Mouse (Mus musculus): ENCODE measurements around the gene Eral1.
"Not testable (repeated sequence)": the region's sequence is repeated elsewhere in the genome, so short reads cannot be mapped to it uniquely, and the experiment has no call there.

Gene Eral1

GRCm38 (mm10) chr11:78087756-78088281 lies 7.6 kb upstream of the Eral1 start:
- DNase-seq (ENCODE audit: low spot score in 2 of 2) = no peak

GRCm38 (mm10) chr11:78086925-78087479 lies 6.8 kb upstream of the Eral1 start:
- no peak for DNase-seq (ENCODE audit: low spot score in 2 of 2)

- DNase-seq (ENCODE audit: low spot score in 2 of 2) = no peak
Measured at GRCm38 (mm10) chr11:78083595-78083994, 3.4 kb upstream of the Eral1 start.

- DNase-seq (ENCODE audit: low spot score in 2 of 2) = no peak
Measured at GRCm38 (mm10) chr11:78074666-78075065, 5.5 kb downstream of the Eral1 start.

GRCm38 (mm10) chr11:78074277-78074652 lies 5.9 kb downstream of the Eral1 start:
- DNase-seq (ENCODE audit: low spot score in 2 of 2) = no peak

- no peak for DNase-seq (ENCODE audit: low spot score in 2 of 2)
Measured at GRCm38 (mm10) chr11:78073577-78074276, 6.5 kb downstream of the Eral1 start.

- DNase-seq (ENCODE audit: low spot score in 2 of 2) = no peak
Measured at GRCm38 (mm10) chr11:78072425-78073130, 7.6 kb downstream of the Eral1 start.

- DNase-seq (ENCODE audit: low spot score in 2 of 2) = no peak
Measured at GRCm38 (mm10) chr11:78071938-78072337, 8.2 kb downstream of the Eral1 start.

- DNase-seq (ENCODE audit: low spot score in 2 of 2) = no peak
Measured at GRCm38 (mm10) chr11:78069646-78070045, 10.5 kb downstream of the Eral1 start.

- no peak for DNase-seq (ENCODE audit: low spot score in 2 of 2)
Measured at GRCm38 (mm10) chr11:78069130-78069529, 11.1 kb downstream of the Eral1 start.

- no peak for DNase-seq (ENCODE audit: low spot score in 2 of 2)
Measured at GRCm38 (mm10) chr11:78067566-78067965, 12.6 kb downstream of the Eral1 start.

- DNase-seq (ENCODE audit: low spot score in 2 of 2) = no peak
Measured at GRCm38 (mm10) chr11:78066641-78067040, 13.5 kb downstream of the Eral1 start.

- no peak for DNase-seq (ENCODE audit: low spot score in 2 of 2)
Measured at GRCm38 (mm10) chr11:78065906-78066305, 14.3 kb downstream of the Eral1 start.

- DNase-seq (ENCODE audit: low spot score in 2 of 2) = no peak
Measured at GRCm38 (mm10) chr11:78062563-78062962, 17.6 kb downstream of the Eral1 start.

GRCm38 (mm10) chr11:78059833-78060757 lies 20.1 kb downstream of the Eral1 start:
- peak in 1 of 2 experiments; percentile 31 for DNase-seq (ENCODE audit: low spot score in 2 of 2)

GRCm38 (mm10) chr11:78056946-78057345 lies 23.2 kb downstream of the Eral1 start:
- no peak for DNase-seq (ENCODE audit: low spot score in 2 of 2)

GRCm38 (mm10) chr11:78053078-78053477 lies 27.1 kb downstream of the Eral1 start:
- no peak for DNase-seq (ENCODE audit: low spot score in 2 of 2)

GRCm38 (mm10) chr11:78048637-78049036 lies 31.5 kb downstream of the Eral1 start:
- DNase-seq (ENCODE audit: low spot score in 2 of 2) = not testable (repeated sequence)

- DNase-seq (ENCODE audit: low spot score in 2 of 2) = no peak
Measured at GRCm38 (mm10) chr11:78044758-78045251, 35.4 kb downstream of the Eral1 start.

GRCm38 (mm10) chr11:78042290-78042870 lies 37.8 kb downstream of the Eral1 start:
- DNase-seq (ENCODE audit: low spot score in 2 of 2) = not testable (repeated sequence)

- no peak for DNase-seq (ENCODE audit: low spot score in 2 of 2)
Measured at GRCm38 (mm10) chr11:78040878-78041277, 39.3 kb downstream of the Eral1 start.

Data from thymus, postnatal 10 days (tissue).